Mouse (Mus musculus) ES-Bruce4 (cell line): ENCODE data around the gene Prr15l.

Experiments used
- CTCF ChIP-seq: IDR thresholded peaks from one replicate; pipeline ENCODE4 v1.8.1; 2011; ENCODE audit warnings: low read depth, low read length
- EP300 ChIP-seq: IDR thresholded peaks from 2 replicates; pipeline ENCODE4 v1.6.1; 2011; ENCODE audit warnings: low read depth, low read length; ENCODE audit not compliant: insufficient read depth
- POLR2A ChIP-seq: IDR thresholded peaks from one replicate; pipeline ENCODE4 v1.8.1; 2011; ENCODE audit warnings: low read length; ENCODE audit not compliant: insufficient read depth

DNA sequence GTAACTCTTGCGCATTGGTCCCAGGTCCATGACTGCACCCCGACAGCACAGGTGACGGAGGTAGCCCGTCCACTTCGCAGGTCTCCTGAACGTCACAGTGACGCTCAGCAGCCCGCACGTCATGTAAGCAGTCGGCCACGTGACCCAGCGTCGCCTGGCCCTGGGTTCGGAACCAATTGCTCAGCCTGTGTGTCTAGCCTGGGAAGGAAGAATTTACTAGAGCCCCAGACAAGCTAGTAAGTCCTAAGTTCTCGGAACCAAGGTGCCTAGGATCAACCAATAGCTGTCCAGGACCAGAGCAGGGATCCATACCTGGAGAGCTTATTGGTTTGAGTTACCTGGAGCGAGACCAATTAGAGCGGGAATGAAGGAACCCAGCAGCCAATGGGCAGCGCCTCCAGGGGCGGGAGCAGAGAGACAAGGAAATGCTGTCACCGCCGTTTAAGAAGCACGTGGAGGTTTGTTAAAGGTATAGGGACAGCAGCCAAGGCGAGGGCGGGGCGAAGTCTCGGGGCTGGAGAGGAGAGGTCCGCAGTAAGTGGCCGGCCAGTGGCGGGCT is 15.9 kb downstream of the Prr15l start, which contains the start of gene Pnpo:
- TF ChIP-seq EP300 (no peak), CTCF (no peak), POLR2A (no peak)
